Mouse (Mus musculus): ENCODE results near the gene Polr2l. TPM values are rescaled to one million over a fixed set of nuclear protein-coding genes. Genes with fewer than 3 reads are reported as not detected.

Gene Polr2l
- total RNA-seq, 2 experiments from 2014 or later, result 43.9 to 50.4 TPM

DNA sequence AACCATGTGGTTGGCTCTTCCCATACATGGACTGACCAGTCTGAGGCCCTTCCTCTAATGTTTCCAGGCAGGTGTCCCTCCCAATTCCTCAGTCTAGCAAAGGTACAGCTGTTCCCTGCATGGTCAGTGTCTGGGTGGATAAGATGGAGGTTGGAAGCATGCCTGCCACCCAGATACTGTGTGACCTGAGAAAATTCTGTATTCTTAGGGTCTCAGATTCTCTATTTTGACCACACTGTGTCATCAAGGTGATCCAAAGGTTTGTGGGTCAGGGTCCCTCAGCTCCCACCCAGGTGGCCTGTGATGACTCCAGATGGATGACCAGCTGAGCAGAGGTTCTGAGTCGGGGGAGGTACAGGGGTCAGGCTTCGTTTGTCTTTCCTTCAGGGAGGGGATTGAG lies 10.3 kb upstream of the Polr2l start:
- no peak for DNase-seq (ENCODE audit: low spot score in 2 of 2)

DNA sequence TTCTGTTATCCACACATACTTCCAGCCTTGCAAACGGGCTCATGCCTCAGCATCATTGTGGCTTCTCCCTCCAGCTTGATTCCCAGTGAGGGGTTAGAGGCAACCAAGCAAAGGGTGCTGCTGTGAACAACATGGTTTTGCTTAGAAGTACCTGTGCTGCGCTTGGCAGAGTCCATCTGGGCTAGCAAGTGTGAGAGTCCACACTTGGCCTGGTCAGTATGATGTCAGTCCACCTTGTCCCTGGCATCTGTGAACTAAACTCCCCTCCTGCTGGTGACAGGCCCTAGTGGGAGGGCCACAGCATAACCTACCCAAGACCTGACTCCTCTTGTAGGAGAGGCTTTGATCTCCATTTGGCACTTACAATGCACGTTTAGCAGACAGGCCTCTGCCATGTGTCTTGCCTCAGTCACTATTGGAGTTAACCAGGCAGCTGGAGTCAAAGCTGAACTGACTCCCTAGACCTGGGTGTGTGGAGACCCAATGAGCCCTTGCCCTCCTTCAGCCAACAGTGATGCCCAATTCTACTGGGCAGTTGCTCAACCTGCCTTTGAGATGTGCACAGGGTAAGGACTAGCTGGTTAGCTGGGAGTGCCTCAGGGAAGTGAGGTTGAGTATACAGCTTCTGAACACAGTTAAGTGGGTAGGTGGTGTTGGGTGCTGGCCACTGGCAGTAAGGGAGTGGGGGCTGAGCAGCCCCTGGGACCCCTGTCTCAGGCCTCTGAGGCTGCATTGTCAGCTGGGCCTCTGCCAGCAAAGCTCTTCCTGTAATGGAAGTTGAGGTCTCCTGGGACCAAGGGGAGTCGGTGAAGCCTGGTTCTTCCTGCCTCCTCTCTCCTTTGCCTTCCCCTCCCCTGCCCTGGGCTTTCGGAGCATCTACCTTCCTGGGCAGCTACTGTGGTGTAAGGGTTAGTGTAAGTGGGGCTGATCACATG lies 9.5 kb upstream of the Polr2l start:
- DNase-seq (ENCODE audit: low spot score in 2 of 2), result no peak

GRCm38 (mm10) chr7:141483114-141483653 lies 8.3 kb upstream of the Polr2l start:
- DNase-seq (ENCODE audit: low spot score in 2 of 2), result no peak

DNA sequence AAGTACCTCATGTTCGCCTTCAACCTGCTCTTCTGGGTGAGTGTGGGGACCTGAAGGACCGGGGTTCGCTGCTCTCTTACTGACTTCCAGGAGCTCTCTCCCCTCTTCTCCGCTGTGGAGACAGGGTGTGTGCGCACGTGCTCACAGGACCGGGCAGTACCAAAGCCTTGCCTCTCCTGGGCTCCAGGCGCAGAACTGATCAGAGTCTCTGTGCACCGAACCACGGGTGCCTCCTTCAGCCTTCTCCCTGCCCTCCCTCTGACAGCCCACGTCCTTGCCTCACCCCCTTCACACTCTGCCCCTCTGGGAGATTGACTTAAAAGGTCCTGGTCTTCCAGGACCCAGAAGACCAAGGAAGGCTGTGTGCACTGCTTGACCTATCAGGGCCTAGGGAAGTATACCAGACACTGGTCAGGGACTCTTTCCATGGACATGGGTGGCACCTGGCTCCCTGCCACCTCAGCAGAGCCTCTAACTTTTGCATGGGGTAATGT lies 7.6 kb upstream of the Polr2l start:
- DNase-seq (ENCODE audit: low spot score in 2 of 2), result no peak

GRCm38 (mm10) chr7:141481498-141482401 lies 6.8 kb upstream of the Polr2l start:
- no peak for DNase-seq (ENCODE audit: low spot score in 2 of 2)

DNA sequence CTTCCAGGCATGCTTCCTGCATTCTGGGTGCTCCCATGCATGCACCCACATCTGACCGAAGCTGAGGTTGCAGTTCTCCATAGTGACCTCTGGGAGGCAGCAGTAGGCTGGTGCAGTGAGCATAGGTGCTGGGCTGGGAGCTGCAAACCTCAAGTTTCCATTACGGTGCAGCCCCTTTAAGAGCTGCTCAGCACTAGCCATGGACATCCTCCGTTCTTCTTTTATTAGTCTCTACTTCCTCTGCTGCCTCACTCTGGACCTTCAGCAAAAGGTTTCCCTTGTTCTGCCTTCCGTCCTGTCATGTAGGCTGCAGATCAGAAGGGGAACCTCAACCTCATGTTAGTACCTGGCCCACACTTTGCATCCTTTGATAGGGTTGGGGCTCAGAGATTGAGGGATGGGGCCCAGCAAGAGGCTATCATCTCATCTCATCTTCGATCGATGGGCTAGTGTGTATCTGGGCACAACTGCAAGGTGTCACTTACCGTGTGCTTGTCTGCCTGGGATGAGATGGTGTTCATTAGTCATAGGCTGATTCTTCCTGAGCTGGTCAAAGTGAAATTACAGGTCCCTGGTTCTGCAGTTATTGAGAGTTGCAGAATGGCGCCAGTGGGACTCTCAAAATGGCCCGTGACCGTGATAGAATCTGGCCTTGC lies 6.0 kb upstream of the Polr2l start:
- DNase-seq (ENCODE audit: low spot score in 2 of 2), result peak; percentile 72 to 78

DNA sequence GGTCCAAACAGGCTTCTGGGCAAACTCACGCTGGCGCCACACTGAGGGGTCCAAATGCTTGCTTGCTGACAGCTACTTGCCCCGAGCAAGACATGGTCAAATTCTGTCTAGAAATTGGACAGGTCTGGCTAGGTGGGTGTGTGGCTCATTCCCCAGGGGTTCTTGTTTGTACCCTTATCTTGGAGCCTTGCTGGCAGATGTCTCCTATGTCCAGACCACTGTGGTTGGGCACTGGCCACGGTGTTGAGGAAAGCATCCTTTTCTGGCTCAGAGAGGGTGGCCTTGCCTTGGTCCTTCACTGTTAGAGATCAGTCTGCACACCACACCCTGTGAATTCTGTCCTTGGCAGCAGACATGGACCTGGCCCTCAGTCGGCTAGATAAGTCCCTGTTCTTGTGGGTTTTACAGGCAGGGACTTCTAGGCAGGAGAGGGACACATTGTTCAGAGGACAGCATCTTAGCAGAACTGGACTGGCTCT lies 3.4 kb upstream of the Polr2l start:
- no peak for DNase-seq (ENCODE audit: low spot score in 2 of 2)

DNA sequence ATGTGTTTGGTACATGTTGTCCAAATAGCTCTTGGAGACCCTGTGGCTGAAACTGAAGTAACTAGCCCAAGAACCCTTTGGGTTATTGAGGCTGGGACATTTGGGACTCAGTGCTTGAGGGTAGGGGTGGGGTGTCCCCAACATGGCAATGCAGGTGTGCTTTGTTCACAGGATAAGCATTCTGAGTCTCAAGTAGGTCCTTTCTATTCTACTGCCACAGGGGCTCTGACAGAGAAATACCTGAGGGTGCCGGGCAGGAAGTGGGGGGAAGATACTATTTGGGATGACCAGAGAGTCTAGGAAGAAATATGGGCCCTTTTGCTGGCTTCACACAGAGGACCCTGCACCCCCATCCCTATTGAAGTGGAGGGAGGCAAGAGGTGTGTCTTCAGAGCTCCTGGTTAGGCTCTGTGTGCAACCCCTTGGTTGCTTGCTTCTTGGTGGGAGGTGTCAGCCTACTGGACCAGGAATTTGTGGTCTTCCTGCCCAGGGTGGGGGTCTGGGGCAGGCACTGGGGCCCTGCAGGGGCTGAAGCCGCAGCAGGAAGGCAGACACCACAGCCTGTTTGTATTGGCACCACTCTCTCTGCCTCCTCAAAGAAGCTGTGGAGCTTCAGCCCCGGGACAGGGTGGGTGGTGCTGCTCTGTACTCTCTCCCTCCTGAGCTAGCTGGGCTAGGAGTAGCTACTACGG lies 2.8 kb upstream of the Polr2l start:
- no peak for DNase-seq (ENCODE audit: low spot score in 2 of 2)

DNA sequence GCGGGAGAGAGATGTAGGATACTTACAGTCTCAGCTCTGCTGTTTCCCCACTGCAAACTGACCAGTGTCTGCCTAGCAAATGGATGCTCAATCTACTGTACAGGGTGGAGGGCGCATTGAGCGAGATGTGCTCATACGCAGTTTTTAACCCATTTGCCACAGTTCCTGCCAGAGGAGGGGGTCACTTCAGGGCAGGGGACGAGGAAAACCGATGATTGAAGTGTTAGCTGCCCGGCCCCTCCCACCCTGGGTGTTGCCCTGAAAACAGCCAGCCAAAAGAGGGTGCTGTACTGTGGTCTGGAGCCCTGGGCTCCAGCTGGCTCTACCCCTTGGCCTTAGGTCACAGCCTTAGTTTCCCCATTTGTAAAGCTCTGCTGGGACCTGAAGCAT lies 2.0 kb upstream of the Polr2l start:
- no peak for DNase-seq (ENCODE audit: low spot score in 2 of 2)

DNA sequence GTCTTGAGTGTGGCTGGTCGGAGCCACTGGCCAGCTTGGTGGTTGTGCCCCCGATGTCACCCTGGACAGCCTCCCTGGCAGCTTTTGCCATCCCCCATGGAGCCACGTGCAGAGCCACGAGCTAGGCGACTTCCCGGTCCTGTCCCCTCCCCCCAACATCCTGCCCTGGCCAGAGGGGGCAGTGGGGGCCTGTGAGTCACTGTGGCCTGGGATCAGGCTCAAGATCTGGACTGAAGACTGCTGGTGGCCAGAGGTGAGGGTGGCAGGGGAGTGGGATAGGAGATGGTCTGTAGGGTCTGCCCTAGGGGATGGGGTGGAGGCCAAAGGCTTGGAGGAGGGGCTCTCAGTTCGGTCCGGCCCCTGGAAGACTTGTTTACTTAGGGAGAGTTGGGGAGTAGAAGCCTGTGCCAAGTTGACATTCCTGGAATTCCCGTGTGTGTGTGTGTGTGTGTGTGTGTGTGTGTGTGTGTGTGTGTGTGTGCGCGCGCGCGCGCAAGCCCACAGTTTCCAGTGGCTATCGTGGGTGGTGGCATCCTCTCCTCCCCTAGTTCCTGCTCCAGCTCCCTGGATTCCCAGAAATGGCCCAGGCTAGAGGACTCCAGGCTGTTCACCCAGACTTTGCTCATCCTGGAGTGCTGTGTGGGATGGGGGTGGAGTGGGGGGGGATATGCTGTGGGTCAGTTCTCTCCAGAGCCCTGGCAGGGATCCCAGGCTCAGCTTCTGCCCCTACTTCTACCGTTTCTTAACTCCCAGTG lies 1.5 kb upstream of the Polr2l start:
- no peak for DNase-seq (ENCODE audit: low spot score in 2 of 2)

GRCm38 (mm10) chr7:141475805-141476158 lies 850 bp upstream of the Polr2l start:
- no peak for DNase-seq (ENCODE audit: low spot score in 2 of 2)

- no peak for DNase-seq (ENCODE audit: low spot score in 2 of 2)
Measured at GRCm38 (mm10) chr7:141474160-141474559, 772 bp downstream of the Polr2l start.

GRCm38 (mm10) chr7:141472763-141473162 lies 2.2 kb downstream of the Polr2l start:
- no peak for DNase-seq (ENCODE audit: low spot score in 2 of 2)

- DNase-seq (ENCODE audit: low spot score in 2 of 2), result no peak
Measured at GRCm38 (mm10) chr7:141472226-141472625, 2.7 kb downstream of the Polr2l start.

GRCm38 (mm10) chr7:141471236-141471635 lies 3.7 kb downstream of the Polr2l start:
- DNase-seq (ENCODE audit: low spot score in 2 of 2), result no peak

DNA sequence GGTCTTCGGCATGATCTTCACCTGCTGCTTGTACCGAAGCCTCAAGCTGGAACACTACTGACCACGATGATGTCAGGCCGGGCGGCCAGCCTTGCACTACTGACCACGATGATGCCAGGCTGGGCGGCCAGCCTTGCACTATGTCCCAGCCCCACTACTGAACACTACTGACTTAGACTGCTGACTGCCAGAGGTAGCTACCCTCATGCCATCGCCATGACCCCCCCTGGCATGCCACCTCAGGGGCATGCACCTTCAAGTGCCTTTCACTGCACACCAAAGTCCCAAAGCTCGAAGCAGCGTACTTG lies 4.3 kb downstream of the Polr2l start:
- DNase-seq (ENCODE audit: low spot score in 2 of 2), result no peak

GRCm38 (mm10) chr7:141469901-141470636 lies 4.9 kb downstream of the Polr2l start:
- no peak for DNase-seq (ENCODE audit: low spot score in 2 of 2)

- DNase-seq (ENCODE audit: low spot score in 2 of 2), result no peak
Measured at GRCm38 (mm10) chr7:141469352-141469751, 5.6 kb downstream of the Polr2l start.

Measured in layer of hippocampus, postnatal 14 days (tissue).